Mouse (Mus musculus) bone marrow macrophage, adult 2 months (primary cell): Measurements from ENCODE around the gene Lrrfip2.

Experiments
- CTCF ChIP-seq: IDR thresholded peaks from 2 replicates; pipeline ENCODE4 v1.5.1; 2012; ENCODE audit warnings: low read depth, mild to moderate bottlenecking, low read length, moderate library complexity
- POLR2A ChIP-seq: IDR thresholded peaks from 2 replicates; pipeline ENCODE4 v1.6.1; 2012; ENCODE audit warnings: mild to moderate bottlenecking, low read depth, low read length, borderline replicate concordance

GRCm38 (mm10) chr9:111072175-111072574, 45.2 kb upstream of the Lrrfip2 start:
- no peak for TF ChIP-seq POLR2A
- TF ChIP-seq CTCF: no peak
